Mouse (Mus musculus) B cell, adult 62 days (primary cell): ENCODE measurements around the gene Gstp3. TPM values are rescaled to one million over a fixed set of nuclear protein-coding genes. Genes with fewer than 3 reads are reported as not detected.

Experiments used
- total RNA-seq: library from RNA; stranded (reverse); gene quantifications from 4 replicates; pipeline ENCODE4 v1.2.4, GENCODE M21; 2023

Gstp3 gene
- total RNA-seq = not detected in 4 replicates

DNA sequence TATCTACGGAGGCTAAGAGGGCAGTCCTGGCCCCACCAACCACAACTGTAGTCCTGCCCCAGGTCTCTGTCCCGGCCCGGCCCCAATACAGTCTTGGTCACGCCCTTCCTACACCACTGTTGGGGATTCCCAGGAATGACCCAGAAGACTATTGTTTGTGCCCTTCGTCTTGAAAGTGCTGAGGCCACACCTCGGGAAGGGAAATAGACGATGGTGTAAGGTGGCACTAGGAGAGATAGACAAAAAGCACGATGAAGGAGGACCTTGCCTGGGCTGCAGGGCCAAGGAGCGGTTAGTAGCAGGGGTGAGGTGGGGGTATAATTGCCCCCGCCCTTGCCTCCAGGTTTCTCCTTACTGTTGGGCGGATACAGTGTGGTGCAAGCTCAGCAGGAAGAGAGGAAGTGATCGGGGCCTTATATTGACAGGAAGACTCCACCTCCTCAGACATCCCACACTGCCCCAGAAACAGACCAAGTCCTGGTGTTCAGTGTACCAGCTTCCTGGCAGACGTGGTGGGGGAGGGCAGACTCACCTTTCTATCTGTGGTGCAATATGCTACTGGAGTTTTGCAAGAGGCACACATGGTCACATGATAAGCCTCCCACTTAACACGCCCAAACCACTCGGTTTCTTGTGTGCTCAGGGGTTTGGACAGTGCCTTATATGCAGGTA lies at the start of gene Gstp3:
Gene Gstp3, minus strand, starts transcription at position 501 of the 672 bp plus-strand sequence.

DNA sequence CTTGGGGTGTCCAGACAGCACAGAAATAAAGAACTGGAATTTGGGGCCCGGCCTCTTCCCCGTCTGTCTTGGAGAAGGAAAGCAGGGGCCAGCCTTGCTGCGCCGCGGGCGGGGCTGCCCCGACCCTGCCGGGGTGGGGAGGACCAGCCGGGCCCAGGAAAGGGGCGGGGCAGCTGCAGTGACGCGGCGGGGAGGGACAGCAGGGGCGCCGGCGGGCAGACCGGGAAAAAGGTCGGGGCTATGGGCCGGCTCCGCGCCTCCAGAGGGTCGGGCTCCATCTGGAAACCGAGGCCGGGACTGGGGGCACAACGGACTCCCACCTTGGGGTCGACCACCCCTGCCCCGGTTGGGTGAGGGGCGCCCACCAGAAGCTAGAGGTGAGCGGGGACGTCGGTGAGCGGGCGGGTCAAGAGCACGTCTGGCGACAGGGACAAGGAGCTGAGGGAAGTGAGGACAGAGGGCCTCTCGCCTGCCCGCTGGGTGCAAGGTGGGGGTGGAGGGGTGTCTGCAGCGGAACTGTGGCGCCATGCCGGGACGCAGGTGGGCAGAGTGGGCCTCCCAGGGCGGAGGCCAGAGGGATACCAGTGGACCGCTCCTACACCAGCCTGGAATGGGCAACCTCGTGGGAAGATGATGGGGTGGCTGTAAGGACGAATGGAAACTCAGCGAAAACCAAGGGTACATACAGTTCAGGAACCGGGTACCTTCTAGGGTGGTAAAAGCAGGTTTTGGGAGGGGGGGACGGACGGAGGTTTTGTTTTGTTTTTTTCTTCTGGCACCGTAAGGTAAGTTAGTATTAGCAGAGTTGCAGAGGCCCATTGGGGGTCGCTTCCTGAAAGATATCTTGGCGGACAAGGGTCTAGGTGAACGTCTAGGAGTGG lies 40.7 kb upstream of the Gstp3 start, which contains the start of gene Pitpnm1:
Gene Pitpnm1, plus strand, starts transcription at position 162 of the 881 bp plus-strand sequence.

DNA sequence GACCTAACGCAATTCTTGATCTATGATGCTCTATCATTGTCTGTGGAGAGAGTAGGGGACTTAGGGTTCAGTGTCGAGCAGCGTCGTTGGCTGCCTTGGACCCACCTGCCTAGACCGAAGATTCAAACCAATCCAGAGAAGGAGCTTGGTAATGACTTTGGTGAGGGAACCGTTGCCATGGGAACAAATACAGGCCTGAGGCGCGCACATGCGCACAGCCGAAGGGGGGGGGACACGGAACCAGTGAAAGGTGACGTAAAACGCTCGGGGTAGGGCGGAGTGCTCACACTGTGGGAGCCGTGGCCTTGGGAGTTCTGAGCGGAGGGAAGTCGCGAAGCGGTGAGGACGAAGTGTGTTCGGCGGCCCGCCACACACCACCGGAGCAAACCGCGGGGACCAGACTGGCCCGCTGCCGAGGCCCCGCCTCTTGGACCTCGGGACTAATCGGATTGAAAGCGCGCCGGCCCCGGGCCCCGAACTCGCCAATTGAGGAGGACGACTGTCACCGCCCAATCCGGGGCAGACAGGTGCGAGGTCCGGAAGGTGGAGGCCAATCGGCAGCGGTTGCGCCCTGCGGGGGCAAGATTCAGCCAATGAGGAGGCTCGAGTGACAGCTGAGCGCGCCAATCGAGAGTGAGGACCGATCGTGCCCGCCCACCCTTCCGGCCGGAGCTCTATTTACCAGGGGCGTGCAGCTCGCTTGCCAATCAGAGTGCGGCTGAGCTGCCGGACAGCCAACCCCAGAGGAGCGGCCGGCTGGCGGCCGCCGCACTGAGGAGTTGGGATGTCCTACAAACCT lies 37.5 kb upstream of the Gstp3 start, which contains the start of gene Cdk2ap2:
Gene Cdk2ap2, plus strand, starts transcription at position 541 of the 799 bp plus-strand sequence.

DNA sequence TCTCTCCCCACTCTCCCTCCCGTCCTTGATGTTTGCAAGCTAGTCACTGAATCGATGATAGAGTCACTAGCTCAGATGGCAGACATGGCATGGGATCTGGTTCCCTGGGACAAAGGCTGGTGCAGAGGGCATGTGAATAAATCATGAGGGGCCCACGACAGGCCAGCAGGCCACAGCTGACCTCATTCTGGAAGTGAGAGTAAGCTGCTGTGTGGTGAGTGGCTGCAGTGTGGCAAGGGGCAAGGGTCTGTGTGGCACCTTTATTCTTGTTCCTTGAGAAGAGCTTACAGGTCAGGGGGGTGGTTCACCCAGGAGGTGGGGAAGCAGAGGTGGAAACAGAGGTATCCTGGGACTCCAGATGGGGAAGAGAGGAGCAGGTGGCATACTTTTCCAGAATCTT lies 22.0 kb upstream of the Gstp3 start, which contains the start of gene Cabp2:
Gene Cabp2, plus strand, starts transcription at position 185 of the 400 bp plus-strand sequence.

DNA sequence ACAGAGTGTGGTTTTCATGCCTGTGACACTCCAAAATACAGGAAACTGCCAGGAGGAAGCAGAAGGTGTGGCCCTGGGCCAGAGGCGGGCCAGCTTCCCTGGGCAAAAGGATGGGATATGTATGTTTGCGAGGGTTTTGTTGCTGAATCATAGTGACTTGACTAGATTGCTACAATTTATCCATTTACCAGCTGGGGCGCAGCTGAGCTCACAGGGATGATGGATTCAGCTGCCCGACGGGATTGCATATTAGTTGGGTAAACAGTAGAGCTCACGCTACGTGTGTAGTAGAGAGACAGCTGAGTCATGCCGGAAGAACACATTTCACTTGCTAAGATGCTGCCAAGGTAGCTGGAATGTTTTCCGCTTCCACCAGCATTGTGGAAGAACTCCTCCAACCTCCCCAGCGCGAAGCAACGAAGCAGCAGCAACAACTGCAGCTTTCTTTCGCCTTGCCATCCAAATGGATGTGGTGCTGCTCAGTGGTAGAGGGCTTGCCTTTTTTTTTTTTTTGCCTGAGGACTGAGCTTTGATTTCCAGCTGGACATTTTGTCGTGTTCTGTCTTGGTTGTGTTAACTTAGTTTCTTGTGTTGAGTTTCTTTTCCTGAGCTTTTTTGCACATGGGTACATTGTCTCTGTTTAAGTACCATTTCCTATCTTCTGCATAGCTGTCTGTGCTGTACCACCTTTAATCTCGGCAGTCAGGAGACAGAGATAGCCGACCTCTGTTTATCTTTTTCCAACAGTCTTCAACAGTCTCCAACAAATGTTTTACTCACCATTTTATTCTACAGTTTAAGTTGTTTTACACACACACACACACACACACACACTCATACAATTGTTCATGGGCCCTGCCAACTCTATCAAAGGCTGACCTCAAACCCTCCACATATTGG lies 13.2 kb downstream of the Gstp3 start, which contains the start of gene Gstp2:
Gene Gstp2, minus strand, starts transcription at position 58 of the 900 bp plus-strand sequence.

DNA sequence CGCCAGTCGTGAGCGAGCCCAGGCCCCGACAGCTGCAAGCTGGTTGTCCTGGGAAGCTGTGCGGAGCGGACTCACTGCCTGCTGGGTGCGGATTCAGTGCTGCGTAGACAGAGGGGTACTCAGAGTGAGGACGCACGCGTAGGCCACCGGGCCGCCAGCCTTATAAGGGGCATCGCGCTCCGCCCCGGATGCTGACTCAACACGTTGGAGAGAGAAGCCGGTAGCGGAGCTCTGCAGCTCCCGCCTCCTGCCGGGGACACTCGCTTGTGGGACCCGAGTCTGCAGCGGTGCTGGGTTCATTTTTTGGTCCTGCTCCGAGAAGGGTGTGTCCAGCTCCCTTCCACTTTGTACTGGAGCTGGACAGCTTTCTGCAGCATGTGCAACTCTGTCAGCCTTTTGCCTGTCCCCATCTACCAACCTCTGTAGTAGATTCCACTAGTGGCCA lies 21.6 kb downstream of the Gstp3 start, which contains the start of gene Gstp1:
Gene Gstp1, minus strand, starts transcription at position 198 of the 445 bp plus-strand sequence.

DNA sequence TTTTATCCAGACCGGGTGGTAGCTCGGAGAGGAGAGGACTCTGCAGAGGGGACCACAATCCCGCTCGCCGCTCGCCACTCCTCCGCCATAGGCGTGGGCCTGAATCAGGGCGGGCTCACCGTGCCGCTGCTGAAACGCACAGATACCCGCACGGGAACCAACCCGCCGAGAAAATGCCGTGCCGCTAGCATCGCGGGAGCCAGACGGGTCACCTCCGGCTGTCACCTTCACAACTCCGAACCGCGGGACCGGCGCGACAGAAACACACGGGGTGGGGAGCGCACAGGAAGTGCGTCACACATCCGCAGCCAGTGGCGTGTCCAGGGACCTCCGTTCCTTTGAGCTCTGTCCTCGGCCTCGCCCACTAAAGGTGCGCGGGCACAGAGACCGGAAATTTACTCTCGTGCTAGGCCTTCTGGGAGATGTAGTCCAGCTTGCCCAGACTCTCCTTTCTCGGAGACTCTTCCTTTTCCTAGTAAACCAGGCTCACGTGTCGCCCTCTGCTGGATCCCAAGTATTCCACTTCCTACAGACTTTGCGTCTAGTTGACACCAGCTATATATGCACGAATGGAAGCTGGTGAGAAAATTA lies 46.8 kb downstream of the Gstp3 start, which contains the start of gene Ndufv1:
Gene Ndufv1, minus strand, starts transcription at position 375 of the 591 bp plus-strand sequence.

Other genes with a start within 250 kb of the Gstp3 start
- 65.0 to 81.7 TPM (median 68.1 TPM) in 4 replicates for gene Chka, start 207.8 kb downstream of the Gstp3 start, total RNA-seq
- 141 to 154 TPM (median 146 TPM) in 4 replicates for gene Tcirg1, start 152.4 kb downstream of the Gstp3 start, total RNA-seq
- 73.8 to 87.1 TPM (median 81.3 TPM) in 4 replicates for gene Ndufs8, start 146.8 kb downstream of the Gstp3 start, total RNA-seq
- 7.6 to 9.4 TPM (median 8.4 TPM) in 4 replicates for gene Aldh3b1, start 129.8 kb downstream of the Gstp3 start, total RNA-seq
- 533 to 593 TPM (median 563 TPM) in 4 replicates for gene Unc93b1, start 124.4 kb downstream of the Gstp3 start, total RNA-seq
- gene Aldh3b3, start 100.9 kb downstream of the Gstp3 start, total RNA-seq = 0.15 TPM in 1 of 4 replicates, not detected in the others
- gene Aldh3b2, start 87.2 kb downstream of the Gstp3 start, total RNA-seq = 0.26 to 0.36 TPM in 2 of 4 replicates, not detected in the others
- gene Acy3, start 73.0 kb downstream of the Gstp3 start, total RNA-seq = not detected in 4 replicates
- gene Tbx10, start 66.8 kb downstream of the Gstp3 start, total RNA-seq = not detected in 4 replicates
- 16.1 to 21.0 TPM (median 19.8 TPM) in 4 replicates for gene Nudt8, start 59.0 kb downstream of the Gstp3 start, total RNA-seq
- 3.1 to 6.8 TPM (median 4.0 TPM) in 4 replicates for gene Gm49405, start 58.9 kb downstream of the Gstp3 start, total RNA-seq
- 7.1 to 12.1 TPM (median 10.4 TPM) in 4 replicates for gene Doc2g, start 56.3 kb downstream of the Gstp3 start, total RNA-seq
- gene Ndufv1, start 46.8 kb downstream of the Gstp3 start, total RNA-seq = 73.3 to 94.8 TPM (median 89.7 TPM) in 4 replicates
- gene Gstp1, start 21.6 kb downstream of the Gstp3 start, total RNA-seq = 137 to 169 TPM (median 145 TPM) in 4 replicates
- 8.8 to 22.4 TPM (median 15.9 TPM) in 4 replicates for gene Gstp2, start 13.5 kb downstream of the Gstp3 start, total RNA-seq
- gene Cabp2, start 22.0 kb upstream of the Gstp3 start, total RNA-seq = not detected in 4 replicates
- gene Cdk2ap2, start 37.6 kb upstream of the Gstp3 start, total RNA-seq = 119 to 136 TPM (median 129 TPM) in 4 replicates
- gene Pitpnm1, start 40.4 kb upstream of the Gstp3 start, total RNA-seq = 195 to 200 TPM (median 198 TPM) in 4 replicates
- gene Aip, start 66.3 kb upstream of the Gstp3 start, total RNA-seq = 95.2 to 103 TPM (median 98.9 TPM) in 4 replicates
- 0.14 to 0.31 TPM (median 0.27 TPM) in 3 of 4 replicates, not detected in the other for gene Gpr152, start 80.2 kb upstream of the Gstp3 start, total RNA-seq
- 0.88 to 1.4 TPM (median 1.2 TPM) in 4 replicates for gene Cabp4, start 84.5 kb upstream of the Gstp3 start, total RNA-seq
- 129 to 166 TPM (median 137 TPM) in 4 replicates for gene Coro1b, start 89.0 kb upstream of the Gstp3 start, total RNA-seq
- 341 to 368 TPM (median 348 TPM) in 4 replicates for gene Ptprcap, start 94.0 kb upstream of the Gstp3 start, total RNA-seq
- 50.3 to 55.6 TPM (median 50.9 TPM) in 4 replicates for gene Rps6kb2, start 103.8 kb upstream of the Gstp3 start, total RNA-seq
- 93.0 to 107 TPM (median 97.9 TPM) in 4 replicates for gene Carns1, start 115.9 kb upstream of the Gstp3 start, total RNA-seq
- gene Tbc1d10c, start 131.7 kb upstream of the Gstp3 start, total RNA-seq = 255 to 266 TPM (median 262 TPM) in 4 replicates
- 377 to 398 TPM (median 383 TPM) in 4 replicates for gene Ppp1ca, start 132.5 kb upstream of the Gstp3 start, total RNA-seq
- gene Rad9a, start 142.1 kb upstream of the Gstp3 start, total RNA-seq = 51.5 to 59.3 TPM (median 55.6 TPM) in 4 replicates
- 141 to 150 TPM (median 148 TPM) in 4 replicates for gene Clcf1, start 154.7 kb upstream of the Gstp3 start, total RNA-seq
- 5.9 TPM in 1 of 4 replicates, not detected in the others for gene AC109138.7, start 154.8 kb upstream of the Gstp3 start, total RNA-seq
- 206 to 223 TPM (median 211 TPM) in 4 replicates for gene Pold4, start 172.3 kb upstream of the Gstp3 start, total RNA-seq
- 26.5 to 33.7 TPM (median 27.9 TPM) in 4 replicates for gene Ssh3, start 209.6 kb upstream of the Gstp3 start, total RNA-seq
- gene Ankrd13d, start 223.6 kb upstream of the Gstp3 start, total RNA-seq = 26.4 to 33.1 TPM (median 28.4 TPM) in 4 replicates
- gene Grk2, start 246.7 kb upstream of the Gstp3 start, total RNA-seq = 529 to 561 TPM (median 549 TPM) in 4 replicates